Mouse (Mus musculus) inflammation-experienced regulatory T-cells, adult 6 months (primary cell): ENCODE measurements around the gene Pa2g4. TPM values are rescaled to one million over a fixed set of nuclear protein-coding genes. Genes with fewer than 3 reads are reported as not detected.
A peak's percentile ranks its signal among the peaks of the same experiment; 100 is the strongest.

ENCODE experiments used
- ATAC-seq: one replicate; pipeline ENCODE4 v1.8.0; 2017
- polyA plus RNA-seq, 3 experiments: library from polyadenylated mRNA; unstranded; fragments of 100-300 nt; shearing (Covaris generic); gene quantifications; one replicate each; pipeline ENCODE4 v1.2.1; 2017

Pa2g4 gene
- polyA plus RNA-seq, 3 experiments from 2014 or later: 110 to 145 (median 137) TPM

DNA sequence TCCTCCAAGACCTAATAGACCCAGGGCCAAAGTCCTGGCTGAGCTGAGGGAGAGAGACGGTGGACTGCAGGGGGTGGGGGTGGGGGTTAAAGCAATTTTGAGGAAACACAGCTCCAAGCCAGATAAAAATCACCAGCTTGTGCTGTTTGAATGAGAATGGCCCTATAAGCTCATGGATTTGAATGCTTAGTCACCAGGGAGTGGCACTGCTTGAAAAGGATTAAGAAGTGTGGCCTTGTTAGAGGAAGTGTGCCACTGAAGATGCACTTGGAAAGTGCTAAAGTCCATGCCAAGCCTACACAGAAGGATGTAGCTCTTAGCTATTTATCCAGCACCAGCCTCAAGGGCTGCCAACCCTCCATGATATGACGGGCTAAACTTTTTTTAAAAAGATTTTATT is 30.6 kb downstream of the Pa2g4 start:
- no peak for ATAC-seq

GRCm38 (mm10) chr10:128526366-128527356 is 39.1 kb downstream of the Pa2g4 start:
- ATAC-seq: peak; percentile 10

- peak; percentile 86 for ATAC-seq
Measured at GRCm38 (mm10) chr10:128525671-128526308, 40.0 kb downstream of the Pa2g4 start, which contains the start of gene Esyt1. TSS of gene Esyt1 (minus strand) at chr10:128525871.

DNA sequence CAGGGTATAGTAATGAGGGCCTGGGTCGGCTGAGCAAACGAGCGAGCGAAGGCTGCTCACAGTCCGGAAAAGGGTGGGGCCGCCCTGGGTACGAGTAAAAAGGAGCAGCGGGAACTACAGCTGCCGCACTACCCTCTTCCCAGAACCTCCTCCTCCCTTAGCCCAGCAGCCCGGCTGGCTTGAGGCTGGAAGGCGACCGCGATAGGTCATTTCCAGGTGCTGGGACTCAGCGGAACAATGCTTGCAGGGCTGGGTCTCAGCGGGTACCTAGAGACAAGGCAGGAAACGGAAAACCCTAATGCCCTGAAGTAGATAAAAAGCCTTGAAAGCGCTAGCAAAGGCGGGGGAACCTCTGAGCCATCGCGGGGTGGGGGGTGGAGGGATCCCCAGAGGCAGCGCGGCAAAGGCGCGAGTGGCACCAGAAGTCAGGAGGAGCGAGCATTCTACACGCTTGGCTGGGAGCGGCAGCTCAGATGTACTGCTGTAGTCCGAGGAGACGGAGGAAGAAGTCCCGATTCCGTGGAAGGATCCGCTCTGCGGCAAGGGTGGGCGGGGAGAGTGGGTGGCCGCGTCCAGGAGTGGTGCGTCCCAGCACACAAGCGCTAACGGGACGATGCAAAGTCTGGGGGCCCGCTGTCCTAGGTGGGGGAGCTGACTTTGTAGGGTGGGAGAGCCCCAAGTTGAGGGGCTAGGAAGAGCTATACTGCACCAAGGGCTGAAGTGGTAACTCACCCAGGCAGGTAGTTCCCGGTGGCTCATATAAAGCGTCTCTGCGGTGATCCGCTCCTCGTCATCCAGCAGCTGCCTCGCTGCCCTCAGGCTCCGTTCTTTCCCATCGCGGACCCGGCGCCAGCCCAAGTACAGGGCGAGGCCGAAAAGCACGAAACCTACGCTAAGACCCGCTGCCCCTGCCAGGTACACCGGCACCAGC is 40.8 kb downstream of the Pa2g4 start:
- peak; percentile 61 for ATAC-seq

GRCm38 (mm10) chr10:128524111-128524731 is 41.6 kb downstream of the Pa2g4 start:
- no peak for ATAC-seq

- ATAC-seq: no peak
Measured at GRCm38 (mm10) chr10:128522351-128522750, 43.4 kb downstream of the Pa2g4 start.

DNA sequence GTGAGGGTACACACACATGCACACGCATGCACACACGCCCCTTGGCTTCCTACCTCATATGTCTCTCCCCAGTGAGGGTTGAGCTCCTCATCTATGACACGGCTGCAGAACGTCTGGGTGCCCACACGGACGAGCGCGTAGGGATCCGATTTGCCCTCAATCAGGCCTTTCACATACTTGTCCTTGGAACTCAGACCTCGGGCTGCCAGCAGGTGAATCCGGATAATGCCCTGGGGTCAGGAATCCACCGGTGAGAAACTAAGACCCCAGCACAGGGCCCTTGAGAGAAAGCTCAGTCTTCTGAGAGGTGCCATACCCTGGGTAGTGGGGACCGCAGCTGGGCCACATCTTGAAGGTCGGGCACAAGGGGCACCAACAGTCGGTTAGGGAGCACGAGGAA is 45.2 kb downstream of the Pa2g4 start:
- ATAC-seq: no peak

- peak; percentile 54 for ATAC-seq
Measured at GRCm38 (mm10) chr10:128518833-128519232, 47.0 kb downstream of the Pa2g4 start.

DNA sequence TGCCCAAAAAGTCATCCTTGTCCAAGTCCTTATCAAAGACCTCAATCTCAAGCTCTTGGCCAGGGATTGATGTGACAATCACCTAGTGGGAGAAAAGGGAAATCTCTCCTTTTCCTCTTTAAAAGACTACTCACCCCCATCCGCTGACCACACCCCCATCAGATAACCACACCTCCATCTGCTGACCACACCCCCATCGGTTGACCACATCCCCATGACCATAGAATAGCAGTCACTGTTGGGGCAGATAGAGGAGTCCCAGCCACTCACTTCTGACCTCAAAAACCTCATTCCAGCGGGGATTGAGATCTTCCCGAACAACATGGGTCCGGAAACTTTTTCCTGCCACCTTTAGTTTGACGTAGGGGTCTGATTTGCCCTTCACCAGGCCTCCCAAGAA is 49.1 kb downstream of the Pa2g4 start:
- no peak for ATAC-seq

DNA sequence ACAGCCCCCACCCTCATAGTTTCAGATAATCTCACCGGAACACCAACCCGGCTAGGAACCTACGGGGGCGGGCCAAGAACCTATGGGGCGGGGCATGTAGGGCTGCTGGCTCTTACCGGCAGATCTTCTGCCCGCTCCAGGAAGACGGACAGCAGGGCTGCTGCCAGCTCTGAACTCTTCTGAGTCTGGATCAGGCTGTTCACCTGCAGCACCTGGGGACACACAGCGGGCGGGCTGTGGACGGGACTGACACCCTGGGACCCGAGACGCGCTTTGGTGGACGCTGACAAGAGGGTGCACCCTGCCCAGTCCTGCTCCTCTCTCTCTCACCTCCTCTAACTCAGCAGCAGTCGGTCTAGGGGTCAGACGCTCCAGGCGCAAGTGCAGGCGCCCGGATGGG is 49.8 kb downstream of the Pa2g4 start:
- ATAC-seq: no peak

DNA sequence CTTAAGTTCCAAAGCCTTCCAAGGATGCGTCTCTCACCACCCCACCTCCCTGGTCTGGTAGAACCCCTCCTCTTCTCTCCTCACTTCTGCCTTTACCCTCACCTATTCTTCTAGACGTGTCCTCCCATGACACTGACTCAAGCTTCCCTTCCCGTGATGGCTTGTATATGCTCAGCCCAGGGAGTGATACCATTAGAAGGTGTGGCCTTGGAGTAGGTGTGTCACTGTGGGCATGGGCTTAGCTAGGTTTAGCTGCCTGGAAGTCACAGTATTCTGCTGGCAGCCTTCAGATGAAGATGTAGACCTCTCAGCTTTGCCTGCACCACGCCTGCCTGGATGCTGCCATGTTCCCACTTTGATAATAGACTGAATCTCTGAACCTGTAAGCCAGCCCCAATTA is 50.7 kb downstream of the Pa2g4 start:
- no peak for ATAC-seq

- no peak for ATAC-seq
Measured at GRCm38 (mm10) chr10:128511761-128512160, 54.0 kb downstream of the Pa2g4 start.

DNA sequence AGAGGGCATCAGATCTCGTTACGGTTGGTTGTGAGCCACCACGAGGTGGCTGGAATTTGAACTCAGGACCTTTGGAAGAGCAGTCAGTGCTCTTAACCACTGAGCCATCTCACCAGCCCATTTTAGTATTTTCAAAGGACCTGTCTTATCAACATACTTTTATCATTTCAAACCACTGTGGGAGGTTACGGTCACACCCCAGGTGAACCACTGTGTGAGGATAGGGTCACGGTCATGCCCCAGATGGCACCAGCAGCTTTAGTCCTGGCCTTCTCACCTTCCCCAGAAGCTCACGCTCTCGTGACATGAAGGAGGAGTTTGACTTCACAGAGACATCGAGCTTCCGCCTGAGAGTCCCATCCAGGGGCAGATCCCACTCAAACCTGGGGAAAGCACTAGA is 54.6 kb downstream of the Pa2g4 start:
- ATAC-seq: no peak

- ATAC-seq: no peak
Measured at GRCm38 (mm10) chr10:128510301-128510700, 55.5 kb downstream of the Pa2g4 start.

GRCm38 (mm10) chr10:128509831-128510230 is 56.0 kb downstream of the Pa2g4 start:
- ATAC-seq: no peak

- ATAC-seq: no peak
Measured at GRCm38 (mm10) chr10:128509203-128509602, 56.6 kb downstream of the Pa2g4 start.

DNA sequence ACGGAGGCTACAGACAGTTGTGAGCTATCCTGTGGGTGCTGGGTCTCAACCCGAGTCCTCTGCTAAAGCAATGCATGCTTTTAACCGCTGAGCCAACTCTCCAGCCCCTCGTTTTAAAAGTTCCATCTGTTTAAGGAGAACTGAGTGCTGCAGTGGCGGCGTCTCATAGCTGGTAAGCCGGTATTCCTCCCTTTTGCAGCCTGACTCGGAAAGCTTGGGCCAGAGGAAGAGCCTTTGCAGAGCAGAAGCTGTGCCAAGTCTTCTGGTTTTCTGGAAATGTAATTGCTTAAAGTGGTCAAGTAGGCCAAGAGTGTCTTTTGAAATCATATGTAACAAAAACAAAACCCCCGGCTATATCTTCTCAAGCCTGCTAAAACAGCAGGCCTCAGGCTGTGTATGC is 57.5 kb downstream of the Pa2g4 start:
- no peak for ATAC-seq

Other genes starting within 250 kb of the Pa2g4 start
- gene Cnpy2, start 243.5 kb downstream of the Pa2g4 start, polyA plus RNA-seq: 100 to 1,000 TPM; 101 to 106 (median 102) TPM
- 100 to 1,000 TPM; 138 to 155 (median 155) TPM for gene Cs, start 228.3 kb downstream of the Pa2g4 start, polyA plus RNA-seq
- 10 to 100 TPM; 12.8 to 19.9 (median 17.3) TPM for gene Coq10a, start 197.0 kb downstream of the Pa2g4 start, polyA plus RNA-seq
- gene Ankrd52, start 188.9 kb downstream of the Pa2g4 start, polyA plus RNA-seq: 1 to 10 TPM; 1.7 to 6.7 (median 3.6) TPM
- not detected for gene Slc39a5, start 164.8 kb downstream of the Pa2g4 start, polyA plus RNA-seq
- gene Nabp2, start 154.5 kb downstream of the Pa2g4 start, polyA plus RNA-seq: 10 to 100 TPM; 68.8 to 87.0 (median 73.8) TPM
- gene Rnf41, start 154.3 kb downstream of the Pa2g4 start, polyA plus RNA-seq: 10 to 100 TPM; 25.2 to 42.2 (median 37.9) TPM
- 10 to 100 TPM; 53.1 to 64.4 (median 57.2) TPM for gene Smarcc2, start 106.7 kb downstream of the Pa2g4 start, polyA plus RNA-seq
- gene Myl6, start 71.8 kb downstream of the Pa2g4 start, polyA plus RNA-seq: 1,000 to 10,000 TPM in 1 of 3 experiments, 100 to 1,000 TPM in 2; 949 to 1,454 (median 955) TPM
- gene Myl6b, start 67.3 kb downstream of the Pa2g4 start, polyA plus RNA-seq: 1 to 10 TPM; 2.7 to 4.6 (median 4.5) TPM
- 10 to 100 TPM; 68.4 to 89.7 (median 70.4) TPM for gene Esyt1, start 40.1 kb downstream of the Pa2g4 start, polyA plus RNA-seq
- gene Zc3h10, start 18.2 kb downstream of the Pa2g4 start, polyA plus RNA-seq: 1 to 10 TPM; 5.6 to 9.2 (median 6.0) TPM
- gene Rpl41, start 16.7 kb downstream of the Pa2g4 start, polyA plus RNA-seq: 1,000 to 10,000 TPM; 5,582 to 7,160 (median 6,033) TPM
- 1 to 10 TPM; 2.6 to 9.3 (median 3.9) TPM for gene Erbb3, start 23.7 kb upstream of the Pa2g4 start, polyA plus RNA-seq
- gene Rps26, start 60.8 kb upstream of the Pa2g4 start, polyA plus RNA-seq: 1,000 to 10,000 TPM; 1,205 to 1,760 (median 1,564) TPM
- 100 to 1,000 TPM in 2 of 3 experiments, 10 to 100 TPM in 1; 76.5 to 154 (median 110) TPM for gene Ikzf4, start 80.0 kb upstream of the Pa2g4 start, polyA plus RNA-seq
- gene Suox, start 108.1 kb upstream of the Pa2g4 start, polyA plus RNA-seq: 10 to 100 TPM; 17.0 to 29.7 (median 24.3) TPM
- 10 to 100 TPM; 44.3 to 69.5 (median 63.9) TPM for gene Rab5b, start 130.3 kb upstream of the Pa2g4 start, polyA plus RNA-seq
- gene Pmel, start 138.2 kb upstream of the Pa2g4 start, polyA plus RNA-seq: 1 to 10 TPM; 4.2 to 5.4 (median 4.3) TPM
- 10 to 100 TPM; 16.8 to 38.3 (median 19.9) TPM for gene Cdk2, start 139.0 kb upstream of the Pa2g4 start, polyA plus RNA-seq
- 100 to 1,000 TPM; 184 to 337 (median 319) TPM for gene Dgka, start 178.9 kb upstream of the Pa2g4 start, polyA plus RNA-seq
- gene Pym1, start 181.9 kb upstream of the Pa2g4 start, polyA plus RNA-seq: 10 to 100 TPM; 64.5 to 69.6 (median 66.4) TPM
- gene Mmp19, start 224.9 kb upstream of the Pa2g4 start, polyA plus RNA-seq: under 1 TPM; 0.21 to 0.68 (median 0.22) TPM
- 10 to 100 TPM; 74.6 to 77.3 (median 75.8) TPM for gene Dnajc14, start 238.1 kb upstream of the Pa2g4 start, polyA plus RNA-seq
- 1 to 10 TPM; 3.9 to 5.3 (median 5.3) TPM for gene Tmem198b, start 238.4 kb upstream of the Pa2g4 start, polyA plus RNA-seq